8 mouse cellular contexts compared by ENCODE assay signal in genomic region chr8:94822637-94823560, GRCm38 (mm10). TPM values are rescaled to one million over a fixed set of nuclear protein-coding genes. Genes with fewer than 3 reads are reported as not detected.
DNase-seq lines count a peak whose midpoint lies in the region; ATAC-seq and TF ChIP-seq lines count a peak whose summit lies in the region.

No protein-coding gene starts in this region.

- H3K4me3 ChIP-seq in heart, adult 2 months = no peak overlapping the region
- H3K4me3 ChIP-seq in forebrain, embryonic 15.5 days = no peak overlapping the region
- no peak overlapping the region for H3K4me3 ChIP-seq in midbrain, embryonic 16.5 days (ENCODE audit: low read depth, low read length)
- H3K4me3 ChIP-seq in stomach, embryonic 14.5 days (ENCODE audit: low read depth, low read length) = no peak overlapping the region

- DNase-seq in heart, adult 2 months = peak; percentile 64 to 74
- no peak for DNase-seq in heart, adult 11 months
- peak; percentile 70 for DNase-seq in brain, embryonic 14.5 days (ENCODE audit: low read depth)
- DNase-seq in induced T-regulatory cell, adult 2 months (ENCODE audit: low read depth) = peak; percentile 67
- peak; percentile 77 for DNase-seq in liver

- no peaks in the 10 kb centered on the region for H3K36me3 ChIP-seq in heart, adult 2 months (ENCODE audit: control insufficient read depth, insufficient read depth, low read length)
- peaks cover 64% of the 10 kb centered on the region for H3K36me3 ChIP-seq in forebrain, embryonic 15.5 days
- peaks cover 16% of the 10 kb centered on the region for H3K36me3 ChIP-seq in midbrain, embryonic 16.5 days (ENCODE audit: control insufficient read depth, insufficient read depth, low read length)
- H3K36me3 ChIP-seq in stomach, embryonic 14.5 days (ENCODE audit: control insufficient read depth, insufficient read depth, low read length) = peaks cover 51% of the 10 kb centered on the region

- TF ChIP-seq EP300 in heart, adult 2 months (IDR thresholded peaks at IDR 0.05; ENCODE audit: insufficient read depth, low read depth, low read length) = no peak

- intact Hi-C loops in heart, adult 2 months (cut with DNase I) = loop anchor here (2.0 kb wide), 2 partner anchors 14 to 86 kb away; no protein-coding TSS in a partner anchor

- peak; percentile 86 for TF ChIP-seq CTCF in heart, adult 2 months (IDR thresholded peaks at IDR 0.05)
- TF ChIP-seq CTCF in brain, embryonic 14.5 days (IDR thresholded peaks at IDR 0.05; ENCODE audit: borderline replicate concordance, extremely low read depth, insufficient read depth, insufficient read length) = peak; percentile 73

- H3K27ac ChIP-seq in heart, adult 2 months = no peak overlapping the region
- H3K27ac ChIP-seq in forebrain, embryonic 15.5 days (replicated peaks) = no peak overlapping the region
- no peak overlapping the region for H3K27ac ChIP-seq in midbrain, embryonic 16.5 days (ENCODE audit: low read length)
- H3K27ac ChIP-seq in stomach, embryonic 14.5 days (ENCODE audit: low read length) = no peak overlapping the region

- H3K79me2 ChIP-seq in heart, adult 2 months (replicated peaks; ENCODE audit: control insufficient read depth, insufficient read depth, low read length) = no peaks in the 10 kb centered on the region

- 79% methylated on average over 23 of the region's 23 CpGs for WGBS in heart, adult 2 months
- 79% methylated on average over 23 of the region's 23 CpGs for WGBS in forebrain, embryonic 15.5 days
- 82% methylated on average over 23 of the region's 23 CpGs for WGBS in midbrain, embryonic 16.5 days
- WGBS in stomach, embryonic 14.5 days = 78% methylated on average over 23 of the region's 23 CpGs

- no peaks in the 10 kb centered on the region for H3K9me3 ChIP-seq in forebrain, embryonic 15.5 days
- H3K9me3 ChIP-seq in midbrain, embryonic 16.5 days (replicated peaks; ENCODE audit: control insufficient read depth, low read length, poor library complexity, severe bottlenecking) = no peaks in the 10 kb centered on the region
- H3K9me3 ChIP-seq in stomach, embryonic 14.5 days (ENCODE audit: control insufficient read depth, low read depth, low read length) = no peaks in the 10 kb centered on the region

- no peaks in the 10 kb centered on the region for H3K27me3 ChIP-seq in heart, adult 2 months (ENCODE audit: control insufficient read depth, insufficient read depth, low read length)
- H3K27me3 ChIP-seq in forebrain, embryonic 15.5 days = no peaks in the 10 kb centered on the region
- no peaks in the 10 kb centered on the region for H3K27me3 ChIP-seq in midbrain, embryonic 16.5 days (ENCODE audit: control insufficient read depth, insufficient read depth, low read depth, low read length)
- no peaks in the 10 kb centered on the region for H3K27me3 ChIP-seq in stomach, embryonic 14.5 days (ENCODE audit: control insufficient read depth, insufficient read depth, low read length)

- H3K4me1 ChIP-seq in heart, adult 2 months (ENCODE audit: control insufficient read depth, insufficient read depth, low read length) = no peaks in the 10 kb centered on the region
- no peaks in the 10 kb centered on the region for H3K4me1 ChIP-seq in forebrain, embryonic 15.5 days
- no peaks in the 10 kb centered on the region for H3K4me1 ChIP-seq in midbrain, embryonic 16.5 days (ENCODE audit: control insufficient read depth, insufficient read depth, low read length)
- no peaks in the 10 kb centered on the region for H3K4me1 ChIP-seq in stomach, embryonic 14.5 days (ENCODE audit: control insufficient read depth, insufficient read depth, low read length)

- H3K4me2 ChIP-seq in forebrain, embryonic 15.5 days (replicated peaks) = no peak overlapping the region
- no peak overlapping the region for H3K4me2 ChIP-seq in midbrain, embryonic 16.5 days (ENCODE audit: low read length)
- H3K4me2 ChIP-seq in stomach, embryonic 14.5 days (replicated peaks; ENCODE audit: low read depth, low read length) = no peak overlapping the region

- ATAC-seq in forebrain, embryonic 15.5 days (replicated peaks) = peak; percentile 38; the same call in 1 of the 2 replicates
- peak; percentile 50; the same call in 1 of the 2 replicates for ATAC-seq in midbrain, embryonic 16.5 days
- peak; percentile 62; the same call in 1 of the 2 replicates for ATAC-seq in stomach, embryonic 14.5 days (ENCODE audit: insufficient number of reproducible peaks, insufficient read depth, low FRiP score, low read depth)

- no peak overlapping the region for H3K9ac ChIP-seq in heart, adult 2 months (ENCODE audit: low read depth, low read length)
- H3K9ac ChIP-seq in forebrain, embryonic 15.5 days (replicated peaks) = no peak overlapping the region
- H3K9ac ChIP-seq in midbrain, embryonic 16.5 days (ENCODE audit: low read depth, low read length) = no peak overlapping the region
- H3K9ac ChIP-seq in stomach, embryonic 14.5 days (replicated peaks; ENCODE audit: low read depth, low read length) = no peak overlapping the region

- TF ChIP-seq POLR2A in heart, adult 2 months (IDR thresholded peaks at IDR 0.05; ENCODE audit: insufficient read depth, low read depth, low read length) = no peak
- TF ChIP-seq POLR2A in brain, embryonic 14.5 days (IDR thresholded peaks at IDR 0.05; ENCODE audit: borderline replicate concordance, extremely low read depth, insufficient read depth, insufficient read length, poor library complexity, severe bottlenecking) = no peak

RNA-seq across cellular contexts. Expression of gene Ccl17, which starts 12.6 kb away (rescaled TPM):
- not detected for total RNA-seq in heart, adult 2 months (2021)
- 0.62 TPM in 1 of 2 replicates, not detected in the other for polyA plus RNA-seq in heart, adult 2 months (2012; rRNA removed)
- polyA plus RNA-seq in brain, embryonic 14.5 days (2012; rRNA removed) = 0.18 TPM in 1 of 2 replicates, not detected in the other
- polyA plus RNA-seq in forebrain, embryonic 15.5 days (2015; fragmentation: Nextera tagmentation; extraction: Ambion mirVana) = 0.82 and 0.87 TPM in 2 replicates
- polyA plus RNA-seq in midbrain, embryonic 16.5 days (2015; fragmentation: Nextera tagmentation; extraction: Ambion mirVana) = 0.40 and 0.62 TPM in 2 replicates
- 0.56 TPM in 1 of 2 replicates, not detected in the other for polyA plus RNA-seq in stomach, embryonic 14.5 days (2014; fragmentation: Nextera tagmentation; extraction: Ambion mirVana)

RNA-seq across cellular contexts. Expression of gene Coq9, which starts 15.2 kb away (rescaled TPM):
- 100 to 1,000 TPM; 545 to 681 TPM for total RNA-seq in heart, adult 2 months (2021)
- 823 and 843 TPM in 2 replicates for polyA plus RNA-seq in heart, adult 2 months (2012; rRNA removed)
- polyA plus RNA-seq in brain, embryonic 14.5 days (2012; rRNA removed) = 60.1 and 62.3 TPM in 2 replicates
- 57.2 and 59.6 TPM in 2 replicates for polyA plus RNA-seq in forebrain, embryonic 15.5 days (2015; fragmentation: Nextera tagmentation; extraction: Ambion mirVana)
- 53.5 and 61.2 TPM in 2 replicates for polyA plus RNA-seq in midbrain, embryonic 16.5 days (2015; fragmentation: Nextera tagmentation; extraction: Ambion mirVana)
- polyA plus RNA-seq in stomach, embryonic 14.5 days (2014; fragmentation: Nextera tagmentation; extraction: Ambion mirVana) = 73.2 and 80.4 TPM in 2 replicates

RNA-seq across cellular contexts. Expression of gene Ciapin1, which starts 15.3 kb away (rescaled TPM):
- 10 to 100 TPM; 81.9 to 98.6 TPM for total RNA-seq in heart, adult 2 months (2021)
- 57.2 TPM in 2 replicates for polyA plus RNA-seq in heart, adult 2 months (2012; rRNA removed)
- polyA plus RNA-seq in brain, embryonic 14.5 days (2012; rRNA removed) = 81.3 and 82.0 TPM in 2 replicates
- 144 and 145 TPM in 2 replicates for polyA plus RNA-seq in forebrain, embryonic 15.5 days (2015; fragmentation: Nextera tagmentation; extraction: Ambion mirVana)
- 188 and 194 TPM in 2 replicates for polyA plus RNA-seq in midbrain, embryonic 16.5 days (2015; fragmentation: Nextera tagmentation; extraction: Ambion mirVana)
- polyA plus RNA-seq in stomach, embryonic 14.5 days (2014; fragmentation: Nextera tagmentation; extraction: Ambion mirVana) = 90.0 and 96.2 TPM in 2 replicates

RNA-seq across cellular contexts. Expression of gene Polr2c, which starts 34.4 kb away (rescaled TPM):
- total RNA-seq in heart, adult 2 months (2021) = 10 to 100 TPM; 55.9 to 69.5 TPM
- 142 and 198 TPM in 2 replicates for polyA plus RNA-seq in heart, adult 2 months (2012; rRNA removed)
- polyA plus RNA-seq in brain, embryonic 14.5 days (2012; rRNA removed) = 98.3 and 144 TPM in 2 replicates
- polyA plus RNA-seq in forebrain, embryonic 15.5 days (2015; fragmentation: Nextera tagmentation; extraction: Ambion mirVana) = 150 and 153 TPM in 2 replicates
- polyA plus RNA-seq in midbrain, embryonic 16.5 days (2015; fragmentation: Nextera tagmentation; extraction: Ambion mirVana) = 111 and 112 TPM in 2 replicates
- 150 and 159 TPM in 2 replicates for polyA plus RNA-seq in stomach, embryonic 14.5 days (2014; fragmentation: Nextera tagmentation; extraction: Ambion mirVana)

RNA-seq across cellular contexts. Expression of gene Cx3cl1, which starts 51.1 kb away (rescaled TPM):
- 1 to 10 TPM; 5.1 to 5.4 TPM for total RNA-seq in heart, adult 2 months (2021)
- polyA plus RNA-seq in heart, adult 2 months (2012; rRNA removed) = 11.3 and 12.0 TPM in 2 replicates
- polyA plus RNA-seq in brain, embryonic 14.5 days (2012; rRNA removed) = 23.9 and 28.2 TPM in 2 replicates
- polyA plus RNA-seq in forebrain, embryonic 15.5 days (2015; fragmentation: Nextera tagmentation; extraction: Ambion mirVana) = 15.2 and 17.3 TPM in 2 replicates
- 38.4 and 55.8 TPM in 2 replicates for polyA plus RNA-seq in midbrain, embryonic 16.5 days (2015; fragmentation: Nextera tagmentation; extraction: Ambion mirVana)
- 7.4 and 11.1 TPM in 2 replicates for polyA plus RNA-seq in stomach, embryonic 14.5 days (2014; fragmentation: Nextera tagmentation; extraction: Ambion mirVana)

Comparison
In these comparisons a context has a peak if more than half of its experiments do, and no peak if none do; other contexts are left out.
1. RNA of gene Coq9, which starts 15.2 kb away (polyA plus RNA-seq): 823 to 843 TPM in heart, adult 2 months; 73.2 to 80.4 TPM in stomach, embryonic 14.5 days, 53.5 to 61.2 TPM in midbrain, embryonic 16.5 days, 60.1 to 62.3 TPM in brain, embryonic 14.5 days and 57.2 to 59.6 TPM in forebrain, embryonic 15.5 days; every median in the first group is over 10 times any median in the second.
2. Peak in every context shown above with its lines, with median percentiles within 50 percentile points of each other: ATAC-seq.